Mouse (Mus musculus) testis, postnatal 10 days (tissue): ENCODE data around the gene Aars2.

Experiments
- DNase-seq: peaks from one replicate; pipeline ENCODE4 v3.0.0; 2021; ENCODE audit warnings: low spot score

The Aars2 gene

GRCm38 (mm10) chr17:45506700-45507189 lies at the start of gene Aars2:
Aars2 (plus strand) TSS chr17:45506841.
- peak; percentile 98 for DNase-seq

- no peak for DNase-seq
These were observed 49.2 kb upstream of the Aars2 start for GRCm38 (mm10) chr17:45457487-45457886.

GRCm38 (mm10) chr17:45458516-45458915 lies 48.1 kb upstream of the Aars2 start:
- DNase-seq: no peak

- DNase-seq: no peak
These were observed 47.6 kb upstream of the Aars2 start for GRCm38 (mm10) chr17:45459062-45459461.

- no peak for DNase-seq
These were observed 44.1 kb upstream of the Aars2 start for GRCm38 (mm10) chr17:45462506-45462905.

GRCm38 (mm10) chr17:45464255-45464654 lies 42.4 kb upstream of the Aars2 start:
- DNase-seq: no peak

GRCm38 (mm10) chr17:45466701-45467100 lies 39.9 kb upstream of the Aars2 start:
- DNase-seq: no peak

- DNase-seq: no peak
These were observed 38.3 kb upstream of the Aars2 start for GRCm38 (mm10) chr17:45468302-45468701.

- no peak for DNase-seq
These were observed 35.9 kb upstream of the Aars2 start for GRCm38 (mm10) chr17:45470726-45471125.

- no peak for DNase-seq
These were observed 33.0 kb upstream of the Aars2 start for GRCm38 (mm10) chr17:45473667-45474066.

- DNase-seq: no peak
These were observed 32.5 kb upstream of the Aars2 start for GRCm38 (mm10) chr17:45474146-45474545.

GRCm38 (mm10) chr17:45474669-45475465 lies 31.8 kb upstream of the Aars2 start, which contains the start of gene Spats1:
Spats1 (minus strand) TSS chr17:45475415.
- peak; percentile 80 for DNase-seq

GRCm38 (mm10) chr17:45478234-45478825 lies 28.3 kb upstream of the Aars2 start:
- DNase-seq: peak; percentile 91

- no peak for DNase-seq
These were observed 26.2 kb upstream of the Aars2 start for GRCm38 (mm10) chr17:45480429-45480828.

- DNase-seq: no peak
These were observed 21.1 kb upstream of the Aars2 start for GRCm38 (mm10) chr17:45485581-45485980.

- DNase-seq: no peak
These were observed 19.4 kb upstream of the Aars2 start for GRCm38 (mm10) chr17:45487216-45487615.

- DNase-seq: no peak
These were observed 18.1 kb upstream of the Aars2 start for GRCm38 (mm10) chr17:45488321-45489254.

- DNase-seq: no peak
These were observed 16.9 kb upstream of the Aars2 start for GRCm38 (mm10) chr17:45489736-45490135.

- DNase-seq: no peak
These were observed 16.0 kb upstream of the Aars2 start for GRCm38 (mm10) chr17:45490532-45491154.

- no peak for DNase-seq
These were observed 11.2 kb upstream of the Aars2 start for GRCm38 (mm10) chr17:45495398-45495797.

GRCm38 (mm10) chr17:45498397-45498796 lies 8.2 kb upstream of the Aars2 start:
- DNase-seq: no peak

- DNase-seq: no peak
These were observed 7.1 kb upstream of the Aars2 start for GRCm38 (mm10) chr17:45499516-45499915.
